Mouse (Mus musculus): ENCODE data around the gene H2-T22. TPM values are rescaled to one million over a fixed set of nuclear protein-coding genes. Genes with fewer than 3 reads are reported as not detected.
"Not testable (repeated sequence)": the region's sequence is repeated elsewhere in the genome, so short reads cannot be mapped to it uniquely, and the experiment has no call there.

Gene H2-T22
- 9.2 and 10.2 TPM in 2 replicates for polyA plus RNA-seq (2014; fragmentation: Nextera tagmentation; extraction: Ambion mirVana)

- WGBS = 2% methylated on average over 12 of the region's 12 CpGs
- peak; percentile 64 for DNase-seq (ENCODE audit: low spot score)
- not testable (repeated sequence) for H3K4me1 ChIP-seq (ENCODE audit: control insufficient read depth, insufficient read depth, low read length); H3K27ac ChIP-seq (ENCODE audit: low read depth, low read length); H3K9me3 ChIP-seq (ENCODE audit: control insufficient read depth, low read length); H3K36me3 ChIP-seq (ENCODE audit: control insufficient read depth, insufficient read depth, low read length); H3K27me3 ChIP-seq (ENCODE audit: control insufficient read depth, insufficient read depth, low read length)
- H3K4me3 ChIP-seq (ENCODE audit: low read depth, low read length) = peak within 1 kb of the TSS; percentile 26
- ATAC-seq (ENCODE audit: insufficient read depth, low FRiP score, low TSS enrichment) = peak; percentile 93
- peak within 1 kb of the TSS; percentile 26 for H3K9ac ChIP-seq (ENCODE audit: low read length)
- H3K4me2 ChIP-seq (ENCODE audit: low read depth) = peak within 1 kb of the TSS; percentile 51
Measured at GRCm38 (mm10) chr17:36042610-36043169, at the start of gene H2-T22, which contains the start of gene Gm6034. TSS of gene H2-T22 (minus strand) at chr17:36042747. TSS of gene Gm6034 (plus strand) at chr17:36042961.

GRCm38 (mm10) chr17:36091933-36092332 is 49.4 kb upstream of the H2-T22 start:
- not testable (repeated sequence) for H3K4me3 ChIP-seq (ENCODE audit: low read depth, low read length); H3K4me1 ChIP-seq (ENCODE audit: control insufficient read depth, insufficient read depth, low read length); H3K27me3 ChIP-seq (ENCODE audit: control insufficient read depth, insufficient read depth, low read length); H3K4me2 ChIP-seq (ENCODE audit: low read depth); ATAC-seq (ENCODE audit: insufficient read depth, low FRiP score, low TSS enrichment); H3K36me3 ChIP-seq (ENCODE audit: control insufficient read depth, insufficient read depth, low read length); H3K9me3 ChIP-seq (ENCODE audit: control insufficient read depth, low read length); H3K27ac ChIP-seq (ENCODE audit: low read depth, low read length); DNase-seq (ENCODE audit: low spot score); H3K9ac ChIP-seq (ENCODE audit: low read length)
- WGBS = no CpG with 5 or more reads among the region's 2 CpGs

GRCm38 (mm10) chr17:36085976-36086375 is 43.4 kb upstream of the H2-T22 start:
- H3K9ac ChIP-seq (ENCODE audit: low read length) = not testable (repeated sequence)

GRCm38 (mm10) chr17:36083870-36084451 is 41.4 kb upstream of the H2-T22 start:
- DNase-seq (ENCODE audit: low spot score) = peak; percentile 34
- Histone ChIP-seq H3K9ac (ENCODE audit: low read length) (peak overlapping the region; percentile 70), H3K9me3 (ENCODE audit: control insufficient read depth, low read length) (no peaks in the 10 kb centered on the region), H3K4me2 (ENCODE audit: low read depth) (peak overlapping the region; percentile 95), H3K36me3 (ENCODE audit: control insufficient read depth, insufficient read depth, low read length) (no peaks in the 10 kb centered on the region), H3K4me3 (ENCODE audit: low read depth, low read length) (peak overlapping the region; percentile 51), H3K4me1 (ENCODE audit: control insufficient read depth, insufficient read depth, low read length) (no peaks in the 10 kb centered on the region), H3K27ac (ENCODE audit: low read depth, low read length) (no peak overlapping the region), H3K27me3 (ENCODE audit: control insufficient read depth, insufficient read depth, low read length) (no peaks in the 10 kb centered on the region)
- 0% methylated on average over 37 of the region's 42 CpGs for WGBS
- peak; percentile 73 for ATAC-seq (ENCODE audit: insufficient read depth, low FRiP score, low TSS enrichment)

More at GRCm38 (mm10) chr17:36085976-36086375, 43.4 kb upstream of the H2-T22 start:
- H3K4me1 ChIP-seq (ENCODE audit: control insufficient read depth, insufficient read depth, low read length); H3K27me3 ChIP-seq (ENCODE audit: control insufficient read depth, insufficient read depth, low read length); H3K4me3 ChIP-seq (ENCODE audit: low read depth, low read length); H3K36me3 ChIP-seq (ENCODE audit: control insufficient read depth, insufficient read depth, low read length); DNase-seq (ENCODE audit: low spot score); ATAC-seq (ENCODE audit: insufficient read depth, low FRiP score, low TSS enrichment); H3K9me3 ChIP-seq (ENCODE audit: control insufficient read depth, low read length); H3K27ac ChIP-seq (ENCODE audit: low read depth, low read length); H3K4me2 ChIP-seq (ENCODE audit: low read depth): not testable (repeated sequence)
- 81% methylated on average over 1 of the region's 1 CpGs for WGBS

- peak; percentile 79 for ATAC-seq (ENCODE audit: insufficient read depth, low FRiP score, low TSS enrichment)
- H3K4me2 ChIP-seq (ENCODE audit: low read depth) = peak overlapping the region; percentile 95
- WGBS = 1% methylated on average over 46 of the region's 46 CpGs
- peak; percentile 65 for DNase-seq (ENCODE audit: low spot score)
- H3K4me1 ChIP-seq (ENCODE audit: control insufficient read depth, insufficient read depth, low read length) = no peaks in the 10 kb centered on the region
- H3K9me3 ChIP-seq (ENCODE audit: control insufficient read depth, low read length) = no peaks in the 10 kb centered on the region
- no peaks in the 10 kb centered on the region for H3K36me3 ChIP-seq (ENCODE audit: control insufficient read depth, insufficient read depth, low read length)
- peak overlapping the region; percentile 70 for H3K9ac ChIP-seq (ENCODE audit: low read length)
- no peaks in the 10 kb centered on the region for H3K27me3 ChIP-seq (ENCODE audit: control insufficient read depth, insufficient read depth, low read length)
- H3K4me3 ChIP-seq (ENCODE audit: low read depth, low read length) = peak overlapping the region; percentile 51
- H3K27ac ChIP-seq (ENCODE audit: low read depth, low read length) = no peak overlapping the region
Measured at GRCm38 (mm10) chr17:36083266-36083869, 40.8 kb upstream of the H2-T22 start.

- peak overlapping the region; percentile 51; the same call in 1 of the 2 replicates for H3K4me3 ChIP-seq (ENCODE audit: low read depth, low read length)
- not testable (repeated sequence) for H3K36me3 ChIP-seq (ENCODE audit: control insufficient read depth, insufficient read depth, low read length); H3K9me3 ChIP-seq (ENCODE audit: control insufficient read depth, low read length); H3K4me1 ChIP-seq (ENCODE audit: control insufficient read depth, insufficient read depth, low read length); H3K9ac ChIP-seq (ENCODE audit: low read length); DNase-seq (ENCODE audit: low spot score); H3K27ac ChIP-seq (ENCODE audit: low read depth, low read length); H3K27me3 ChIP-seq (ENCODE audit: control insufficient read depth, insufficient read depth, low read length); ATAC-seq (ENCODE audit: insufficient read depth, low FRiP score, low TSS enrichment)
- whole genome bisulfite sequencing = 44% methylated on average over 5 of the region's 6 CpGs
- peak overlapping the region; percentile 95 for H3K4me2 ChIP-seq (ENCODE audit: low read depth)
Measured at GRCm38 (mm10) chr17:36082519-36083232, 40.1 kb upstream of the H2-T22 start.

- not testable (repeated sequence) for H3K4me2 ChIP-seq (ENCODE audit: low read depth); H3K4me3 ChIP-seq (ENCODE audit: low read depth, low read length); ATAC-seq (ENCODE audit: insufficient read depth, low FRiP score, low TSS enrichment)
Measured at GRCm38 (mm10) chr17:36081901-36082300, 39.4 kb upstream of the H2-T22 start.

GRCm38 (mm10) chr17:36060829-36061228 is 18.3 kb upstream of the H2-T22 start:
- DNase-seq (ENCODE audit: low spot score) (peak; percentile 73), ATAC-seq (ENCODE audit: insufficient read depth, low FRiP score, low TSS enrichment) (no peak)
- Histone ChIP-seq H3K9ac (ENCODE audit: low read length) (no peak overlapping the region), H3K27ac (ENCODE audit: low read depth, low read length) (no peak overlapping the region), H3K4me1 (ENCODE audit: control insufficient read depth, insufficient read depth, low read length) (no peaks in the 10 kb centered on the region), H3K9me3 (ENCODE audit: control insufficient read depth, low read length) (no peaks in the 10 kb centered on the region), H3K36me3 (ENCODE audit: control insufficient read depth, insufficient read depth, low read length) (no peaks in the 10 kb centered on the region), H3K4me2 (ENCODE audit: low read depth) (no peak overlapping the region), H3K4me3 (ENCODE audit: low read depth, low read length) (no peak overlapping the region), H3K27me3 (ENCODE audit: control insufficient read depth, insufficient read depth, low read length) (no peaks in the 10 kb centered on the region)
- WGBS = 20% methylated on average over 2 of the region's 2 CpGs

More at GRCm38 (mm10) chr17:36081901-36082300, 39.4 kb upstream of the H2-T22 start:
- not testable (repeated sequence) for DNase-seq (ENCODE audit: low spot score); H3K27ac ChIP-seq (ENCODE audit: low read depth, low read length); H3K9me3 ChIP-seq (ENCODE audit: control insufficient read depth, low read length); H3K27me3 ChIP-seq (ENCODE audit: control insufficient read depth, insufficient read depth, low read length); H3K9ac ChIP-seq (ENCODE audit: low read length); H3K4me1 ChIP-seq (ENCODE audit: control insufficient read depth, insufficient read depth, low read length); H3K36me3 ChIP-seq (ENCODE audit: control insufficient read depth, insufficient read depth, low read length)

All from neural tube, embryonic 11.5 days (tissue).